Mouse (Mus musculus) liver (tissue): ENCODE measurements at regions not wholly inside any gene's neighbourhood (a gene's known extent, or its start where the extent isn't known, plus 50 kb on each side); places are given as distances from the start of the nearest gene placed in this dataset.

Source experiments
- DNase-seq: peaks from one replicate; pipeline ENCODE4 v3.0.0-alpha.2; 2020; ENCODE audit warnings: mixed read lengths

- DNase-seq = no peak
These were observed 80.4 kb downstream of the Utp6 start for GRCm38 (mm10) chr11:79881812-79882211.

DNA sequence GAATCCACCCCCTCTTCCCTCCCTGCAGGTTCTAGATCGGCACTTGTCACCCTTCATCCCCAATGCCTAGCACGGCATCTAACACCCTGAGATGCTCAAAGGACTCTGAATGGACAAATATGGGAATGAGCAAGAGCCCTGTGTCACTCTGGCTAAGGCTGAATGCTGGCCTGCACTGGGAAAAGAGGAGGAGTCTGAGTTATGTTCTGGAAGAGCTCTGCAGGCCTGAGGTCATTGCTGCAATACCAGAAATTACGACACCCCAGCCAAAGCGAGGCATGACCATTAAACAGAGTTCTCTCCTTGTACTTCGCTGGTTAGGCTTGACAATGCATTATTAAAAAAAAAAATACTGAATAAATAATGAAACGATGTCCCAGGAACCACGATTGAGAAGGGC lies 84.1 kb downstream of the Utp6 start:
- DNase-seq = peak; percentile 20

- DNase-seq = no peak
These were observed 84.9 kb downstream of the Utp6 start for GRCm38 (mm10) chr11:79877184-79877745.

DNA sequence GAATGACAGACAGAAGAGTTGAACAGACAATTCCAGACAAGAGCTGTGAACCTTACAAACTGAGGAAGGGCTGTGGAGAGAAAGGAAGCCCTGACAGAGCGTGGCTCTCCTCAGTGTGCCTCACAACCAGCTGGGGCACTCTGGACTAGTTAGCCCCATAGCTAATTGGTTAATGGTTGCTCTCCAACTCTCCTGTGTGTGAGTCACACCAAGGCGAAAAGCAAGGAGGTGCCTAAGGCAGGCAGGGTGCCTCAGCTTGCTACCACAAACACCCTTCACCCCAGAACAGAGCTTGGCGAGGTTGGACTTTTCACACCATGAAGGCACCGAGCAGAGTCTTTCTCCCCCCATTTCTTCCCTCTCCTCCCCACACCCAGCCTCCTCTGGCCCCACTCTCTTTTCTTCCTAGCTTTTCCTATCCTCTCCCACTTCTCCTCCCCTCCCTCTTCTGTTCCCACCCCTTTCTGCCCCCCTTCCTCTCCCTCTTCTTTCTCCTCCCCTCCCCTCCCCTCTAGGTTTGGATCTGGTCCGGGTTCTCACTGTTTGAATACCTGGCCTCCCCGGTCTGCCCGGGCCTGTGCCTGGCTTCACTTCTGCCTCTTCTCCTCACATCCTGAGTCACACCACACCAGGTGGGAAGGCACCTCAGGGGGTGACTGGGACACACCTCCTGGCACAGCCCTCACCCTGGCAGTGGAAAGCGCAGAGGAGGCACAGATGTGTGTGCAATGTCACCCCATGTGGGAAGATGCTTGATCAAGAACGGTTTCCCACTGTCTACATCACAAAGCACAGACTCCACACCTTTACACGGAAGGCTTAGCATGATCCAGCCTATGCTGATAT lies 90.2 kb downstream of the Utp6 start:
- no peak for DNase-seq

- peak; percentile 20 for DNase-seq
These were observed 92.0 kb downstream of the Utp6 start for GRCm38 (mm10) chr11:79870189-79870588.

DNA sequence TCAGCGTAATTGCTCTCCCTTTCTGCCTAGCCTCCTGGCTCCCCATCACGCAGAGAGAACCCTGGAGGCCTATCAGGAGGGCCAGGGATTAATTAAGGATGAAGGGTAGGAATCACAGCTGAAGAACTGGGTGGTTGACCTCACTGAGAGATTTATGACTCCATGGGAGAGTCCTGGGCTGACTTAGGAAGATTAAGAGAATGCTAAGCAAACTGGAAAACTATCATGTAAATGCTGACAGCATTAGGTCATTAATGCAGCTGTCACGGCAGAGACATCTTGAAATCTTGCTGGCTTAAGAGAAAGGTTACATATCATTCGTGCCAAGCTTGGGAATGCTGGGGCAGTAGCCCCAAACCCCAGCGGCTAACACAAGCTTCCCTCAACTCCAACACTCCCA lies 93.2 kb downstream of the Utp6 start:
- no peak for DNase-seq

DNA sequence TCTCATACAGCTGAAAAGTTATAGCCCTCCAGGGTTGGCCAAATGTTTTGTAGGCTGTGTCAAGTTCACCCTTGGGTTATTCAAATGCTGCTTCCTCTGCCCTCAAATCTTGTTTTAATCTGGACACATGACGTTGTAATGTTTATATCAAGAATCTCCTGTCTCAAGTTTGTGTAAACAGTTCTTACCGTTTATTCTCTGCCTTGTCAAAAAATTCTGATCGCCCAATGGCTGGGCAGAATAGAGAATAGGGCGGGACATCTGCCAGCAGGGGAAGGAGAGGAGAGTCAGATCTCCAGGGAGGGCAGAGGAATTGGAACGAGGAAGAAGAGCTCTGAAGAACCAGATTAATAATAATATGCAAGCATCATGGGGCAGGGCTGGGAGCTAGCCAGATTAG lies 97.4 kb downstream of the Utp6 start:
- no peak for DNase-seq

DNA sequence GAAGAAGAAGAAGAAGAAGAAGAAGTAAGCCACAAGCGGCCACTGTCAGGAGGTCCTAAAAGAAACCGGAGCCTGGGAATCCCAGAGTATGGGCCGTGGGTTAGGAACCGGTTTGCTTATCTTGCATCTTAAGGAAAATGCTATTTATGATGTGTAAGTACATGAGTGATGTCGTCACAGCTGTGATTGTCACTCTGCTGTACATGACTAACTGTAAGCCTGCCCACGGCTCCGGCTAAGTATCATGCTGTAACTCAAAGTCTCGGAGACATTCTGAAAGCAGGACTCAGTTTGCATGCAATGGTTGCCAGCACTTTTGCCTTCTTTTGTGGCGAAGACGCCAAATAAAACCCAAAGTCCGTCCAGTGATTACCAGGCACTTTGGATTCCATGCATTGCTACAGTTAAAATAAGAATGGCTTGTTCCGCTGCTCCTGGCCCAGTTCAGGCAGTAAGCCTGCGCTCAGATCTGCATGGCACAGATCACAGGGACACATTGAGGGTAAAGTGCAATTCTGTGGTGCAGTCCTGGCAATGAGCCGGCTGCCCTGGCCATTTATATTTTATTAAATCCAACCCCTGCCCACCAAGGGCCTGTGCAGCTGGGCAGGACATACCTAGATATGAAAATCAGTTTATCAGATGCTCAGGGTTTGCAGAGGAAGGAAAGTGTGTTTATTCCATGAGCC lies 98.6 kb downstream of the Utp6 start:
- no peak for DNase-seq

GRCm38 (mm10) chr11:79860611-79861067 lies 101.6 kb downstream of the Utp6 start:
- peak; percentile 13 for DNase-seq

DNA sequence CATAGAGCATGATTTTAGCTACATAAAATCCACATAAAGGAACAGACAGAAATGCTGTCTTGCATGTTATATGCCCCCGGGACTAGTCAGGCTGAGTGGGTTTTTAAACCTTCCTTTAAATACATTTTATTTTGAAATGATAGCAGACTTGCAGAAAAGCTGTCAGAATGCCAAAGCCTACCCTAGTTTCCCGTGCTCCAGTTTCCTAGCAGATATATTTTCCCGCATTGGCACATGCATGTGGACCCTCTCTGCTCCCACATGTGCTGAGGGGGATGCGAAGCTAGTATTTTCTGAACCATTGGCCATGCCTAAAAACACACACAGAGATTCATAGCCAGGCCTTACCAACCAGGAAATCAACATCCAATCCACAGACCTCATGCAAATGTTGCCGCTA lies 105.8 kb downstream of the Utp6 start:
- no peak for DNase-seq

GRCm38 (mm10) chr11:79849545-79849944 lies 112.6 kb downstream of the Utp6 start:
- no peak for DNase-seq

DNA sequence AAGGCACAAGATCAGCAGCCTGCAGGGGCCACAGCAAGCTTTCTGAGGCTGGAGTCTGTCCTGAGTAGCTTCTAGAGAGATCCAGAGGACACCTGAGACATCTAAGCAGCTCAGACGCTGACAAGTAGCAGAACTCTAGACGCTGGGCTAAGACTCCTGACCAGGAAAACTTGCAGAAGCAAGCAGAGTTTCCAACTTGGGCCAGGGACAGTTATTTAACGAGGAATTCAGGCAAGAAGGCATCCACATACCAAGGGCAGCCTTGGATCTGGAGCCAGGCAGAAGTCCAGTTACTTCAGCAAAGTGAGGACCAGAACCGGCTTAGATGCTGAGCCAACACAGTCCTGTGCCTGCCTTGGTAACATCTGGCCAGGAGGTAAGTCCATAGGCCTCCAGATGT lies 117.8 kb downstream of the Utp6 start:
- no peak for DNase-seq

DNA sequence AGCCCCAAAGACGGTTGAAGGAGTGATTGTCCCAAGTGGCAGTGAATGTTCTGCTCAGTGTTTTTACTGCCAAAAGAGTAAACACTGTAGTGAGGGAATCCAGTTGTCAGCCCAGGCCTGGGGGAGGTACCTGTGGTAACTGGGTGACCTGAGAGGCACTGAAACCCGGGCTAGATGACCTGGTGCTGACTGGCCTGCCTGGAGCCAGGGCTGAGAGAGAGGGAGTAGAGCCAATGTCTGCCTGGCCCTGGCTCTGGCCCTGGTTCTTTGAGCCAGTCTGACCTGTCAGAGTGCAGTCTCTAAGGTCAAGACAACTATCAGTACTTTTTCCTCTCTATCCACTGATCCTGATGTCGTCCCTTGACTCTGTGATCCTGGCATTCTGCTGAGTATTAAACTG lies 119.2 kb downstream of the Utp6 start:
- DNase-seq = no peak

DNA sequence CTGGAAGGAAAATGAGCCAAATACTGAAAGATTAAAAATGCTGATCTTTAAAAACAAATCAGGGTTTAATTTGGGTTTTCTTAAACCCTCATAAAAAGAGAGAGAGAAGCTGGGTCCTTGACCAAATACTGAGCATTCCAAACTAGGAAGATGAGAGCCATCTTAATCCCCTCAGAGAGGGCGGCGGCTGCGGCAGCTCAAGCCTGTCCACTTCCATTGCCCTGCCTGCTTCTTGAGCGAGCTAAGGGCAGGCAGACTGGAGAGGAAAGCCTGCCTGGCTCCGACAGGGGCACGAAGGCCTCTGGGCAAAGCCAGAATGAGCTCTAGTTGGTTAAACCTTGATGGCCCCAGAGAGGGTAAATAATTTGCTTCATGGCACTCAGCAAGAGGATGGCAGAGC lies 122.2 kb downstream of the Utp6 start:
- no peak for DNase-seq

- no peak for DNase-seq
These were observed 124.1 kb downstream of the Utp6 start for GRCm38 (mm10) chr11:79838051-79838450.

GRCm38 (mm10) chr11:79837076-79837990 lies 124.9 kb downstream of the Utp6 start:
- peak; percentile 66 for DNase-seq

- DNase-seq = no peak
These were observed 126.3 kb downstream of the Utp6 start for GRCm38 (mm10) chr11:79835873-79836272.

DNA sequence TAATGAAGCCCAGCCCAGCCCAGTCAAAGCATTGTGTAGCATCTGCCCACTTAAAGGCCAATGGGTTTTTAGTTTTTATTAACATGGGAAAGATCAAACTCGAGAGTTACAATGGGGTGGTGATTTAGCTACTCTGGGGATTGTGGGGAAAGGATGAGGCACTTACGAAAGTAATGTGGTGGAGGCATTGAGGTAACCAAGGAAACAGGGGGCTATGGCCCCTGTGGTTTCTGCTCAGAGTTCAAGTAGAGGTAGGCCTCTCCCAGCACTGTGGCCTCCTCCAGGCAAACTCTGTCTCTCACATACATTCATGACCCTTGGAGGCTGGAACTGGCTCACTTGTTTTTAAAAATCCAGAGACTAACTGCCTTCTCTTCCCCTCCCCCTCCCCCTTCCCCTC lies 128.4 kb downstream of the Utp6 start:
- no peak for DNase-seq

DNA sequence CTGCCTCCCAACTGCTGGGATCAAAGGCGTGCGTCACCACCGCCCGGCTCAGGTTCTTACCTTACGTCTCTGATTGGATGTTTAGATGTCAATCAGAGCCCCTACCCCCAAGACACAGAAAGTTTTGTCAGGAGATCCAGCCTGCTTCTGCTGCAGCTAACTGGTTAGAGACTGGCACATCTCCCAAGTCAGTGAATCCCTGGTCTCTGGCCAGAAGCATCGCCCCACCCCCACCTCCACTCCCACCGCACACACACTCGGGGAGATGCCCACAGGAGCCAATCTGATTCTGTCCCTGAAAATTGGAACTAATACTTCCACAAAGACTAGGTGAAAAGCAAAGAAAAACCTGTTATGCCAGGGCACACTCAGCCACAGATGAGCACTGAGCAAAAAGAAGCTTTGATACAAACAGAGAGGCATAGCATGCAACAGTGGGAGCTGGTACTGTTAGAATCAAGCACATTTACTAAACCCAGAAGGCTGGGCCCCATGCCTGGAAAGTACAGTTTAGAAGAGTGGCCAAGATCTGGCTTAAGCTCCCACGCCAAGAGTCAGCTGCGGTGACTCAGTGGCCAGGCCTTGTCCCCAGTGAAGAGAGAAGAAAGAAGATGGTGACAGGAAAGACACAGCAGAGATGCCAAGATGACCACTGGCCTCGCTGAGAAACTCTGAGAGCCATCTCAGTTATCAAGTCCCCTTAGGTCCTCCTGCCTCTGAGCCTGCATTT lies 130.4 kb downstream of the Utp6 start:
- no peak for DNase-seq

GRCm38 (mm10) chr11:79830567-79831055 lies 131.6 kb downstream of the Utp6 start:
- DNase-seq = no peak

DNA sequence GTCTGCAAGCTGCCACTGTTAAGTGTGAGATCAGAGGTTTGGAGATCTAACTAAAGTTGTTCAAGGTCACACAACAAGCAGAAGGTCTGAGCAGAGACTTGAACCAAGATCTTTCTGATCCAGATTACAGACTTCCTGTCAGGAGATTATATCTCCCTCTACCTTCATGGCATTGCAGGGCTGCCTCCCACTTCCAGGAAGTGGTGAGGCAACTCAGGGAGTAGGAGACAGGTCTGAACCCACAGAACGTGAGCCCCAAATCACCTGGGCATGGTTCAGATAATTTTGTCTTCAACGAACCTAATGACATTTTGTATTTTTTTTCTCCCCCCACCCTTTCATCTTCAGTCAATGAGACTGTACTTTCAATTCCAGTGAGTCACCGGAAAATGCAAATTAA lies 135.2 kb downstream of the Utp6 start:
- DNase-seq = no peak

GRCm38 (mm10) chr11:79825881-79826280 lies 136.3 kb downstream of the Utp6 start:
- no peak for DNase-seq
